Mouse (Mus musculus): ENCODE results near the gene Dync1h1.
A peak's percentile ranks its signal among the peaks of the same experiment; 100 is the strongest.

The Dync1h1 gene

GRCm38 (mm10) chr12:110601241-110602218 lies at the start of gene Dync1h1:
Gene Dync1h1 (plus strand): TSS chr12:110601452.
- peak; percentile 73 for DNase-seq (ENCODE audit: low read depth)

DNA sequence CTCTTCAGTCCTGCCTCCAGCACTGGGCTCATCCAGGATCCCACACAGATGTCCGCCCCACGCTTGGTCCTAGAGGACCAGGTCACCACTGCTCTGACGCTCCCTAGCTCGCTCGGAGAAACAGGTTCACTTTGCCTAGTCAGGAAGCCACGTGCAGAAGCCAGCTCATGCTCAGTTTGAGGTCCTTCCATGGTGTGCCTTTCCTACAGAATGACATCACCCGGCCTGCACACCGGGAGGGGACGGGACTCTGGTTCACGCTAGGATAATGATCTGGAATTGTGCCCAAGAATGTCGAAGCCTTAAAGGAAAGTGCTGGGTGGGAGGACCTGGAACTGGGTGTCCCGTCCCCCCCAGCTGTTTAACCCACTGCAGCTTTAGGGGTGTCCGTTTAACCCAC lies 49.1 kb upstream of the Dync1h1 start:
- DNase-seq (ENCODE audit: low read depth): no peak

DNA sequence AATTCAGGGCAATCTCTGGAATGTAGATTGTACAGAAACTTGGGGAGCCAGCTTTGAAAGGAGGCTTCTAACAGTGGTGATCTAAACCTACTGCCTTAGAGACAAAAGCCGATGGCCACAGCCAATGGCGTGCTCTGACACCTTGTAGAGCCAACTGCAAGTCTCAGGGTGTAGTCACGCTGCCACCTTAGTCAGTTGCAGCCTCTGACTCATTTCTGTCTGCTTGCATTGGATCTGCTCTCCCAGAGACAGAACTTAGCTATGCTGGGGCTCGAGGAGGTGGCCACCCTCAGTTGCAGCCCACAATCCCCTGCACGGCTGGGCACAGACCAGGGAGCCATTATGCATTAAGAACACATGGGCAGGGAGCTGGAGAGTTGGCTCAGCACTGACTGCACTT lies 47.9 kb upstream of the Dync1h1 start:
- DNase-seq (ENCODE audit: low read depth): no peak

DNA sequence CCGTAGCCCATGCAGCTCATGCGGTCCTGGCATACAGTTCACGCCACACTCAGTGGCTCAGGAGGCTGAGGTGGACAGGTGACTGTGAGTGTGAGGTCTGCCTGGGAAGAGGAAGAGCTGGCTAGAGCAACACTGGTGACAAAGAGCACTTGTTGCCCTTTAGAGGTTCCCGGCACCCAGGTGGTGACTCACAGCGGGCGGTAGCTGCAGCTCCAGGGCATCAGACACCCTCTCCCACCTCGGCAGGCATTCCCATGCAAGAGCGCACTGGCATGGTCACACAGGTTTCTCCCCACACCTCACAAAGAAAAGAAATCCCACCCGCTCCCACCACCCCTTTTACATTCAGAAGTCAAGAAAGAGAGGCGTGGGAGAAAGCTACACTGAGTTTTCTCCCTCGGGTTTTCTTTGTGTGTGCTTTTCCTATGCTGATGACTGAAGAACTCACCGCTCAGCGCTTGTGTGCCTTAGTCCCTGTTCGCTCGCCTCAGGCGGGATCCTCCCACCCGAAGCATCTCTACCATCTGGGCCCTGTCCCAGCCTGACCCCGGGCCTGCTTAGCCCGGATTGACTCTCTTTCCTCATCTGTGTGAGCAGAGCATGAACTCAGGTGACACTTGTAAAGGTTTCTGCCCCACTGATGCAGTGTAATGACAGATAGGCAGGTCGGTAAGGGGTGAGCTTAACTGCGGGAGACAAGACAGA lies 45.6 kb upstream of the Dync1h1 start:
- no peak for DNase-seq (ENCODE audit: low read depth)

DNA sequence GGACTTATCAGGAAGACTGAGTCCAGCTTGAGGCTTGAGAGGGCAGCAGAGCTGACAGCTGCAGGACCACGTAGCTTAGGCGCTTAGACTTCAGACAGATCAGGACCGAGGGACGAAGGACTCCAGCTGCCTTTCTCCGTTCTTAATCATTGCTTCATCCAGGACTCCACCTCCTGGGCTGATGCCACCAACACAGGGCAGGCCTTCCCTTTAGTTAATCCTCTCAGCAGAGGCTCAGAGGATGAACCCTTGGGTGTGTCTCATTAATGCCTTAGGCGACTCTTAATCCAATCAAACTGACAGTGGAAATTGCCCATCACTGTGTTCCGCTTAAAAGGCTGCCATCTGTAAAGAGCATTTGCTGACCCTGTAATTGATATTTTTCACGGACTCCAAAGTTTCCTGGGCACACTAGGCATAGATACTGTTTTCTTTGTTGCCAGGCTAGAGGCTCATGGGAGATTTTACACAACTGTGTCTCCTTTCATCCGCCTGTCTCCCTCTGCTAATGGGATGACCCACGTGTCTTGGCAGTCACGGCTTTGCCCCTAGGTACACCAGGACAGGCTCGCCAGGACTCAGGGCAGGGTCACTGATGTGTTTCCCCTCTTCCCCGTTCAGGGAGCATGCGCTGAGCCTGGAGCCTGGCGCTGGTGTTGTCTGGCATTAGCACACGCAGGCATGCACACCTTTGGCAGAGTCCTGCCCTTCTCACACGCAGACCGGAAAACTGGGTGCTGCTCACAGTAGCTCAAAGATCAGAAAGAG lies 44.2 kb upstream of the Dync1h1 start:
- DNase-seq (ENCODE audit: low read depth): no peak

DNA sequence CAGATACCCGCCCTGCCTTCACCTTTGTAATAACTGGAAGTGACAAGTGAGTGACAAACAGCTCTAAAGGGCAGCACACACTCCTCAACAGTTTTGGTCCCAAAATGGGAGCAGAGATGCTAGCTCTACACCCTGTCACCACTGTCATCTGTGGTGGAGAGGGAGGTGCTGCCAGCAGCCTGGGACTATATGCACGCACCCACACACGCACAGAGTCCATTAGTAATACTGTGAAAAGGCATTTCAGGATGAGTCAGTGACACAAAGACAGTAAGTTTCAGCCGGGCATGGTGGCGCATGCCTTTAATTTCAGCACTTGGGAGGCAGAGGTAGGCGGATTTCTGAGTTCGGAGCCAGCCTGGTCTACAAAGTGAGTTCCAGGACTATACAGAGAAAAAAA lies 43.1 kb upstream of the Dync1h1 start:
- DNase-seq (ENCODE audit: low read depth): no peak

- no peak for DNase-seq (ENCODE audit: low read depth)
These were observed 37.9 kb upstream of the Dync1h1 start for GRCm38 (mm10) chr12:110563383-110563782.

DNA sequence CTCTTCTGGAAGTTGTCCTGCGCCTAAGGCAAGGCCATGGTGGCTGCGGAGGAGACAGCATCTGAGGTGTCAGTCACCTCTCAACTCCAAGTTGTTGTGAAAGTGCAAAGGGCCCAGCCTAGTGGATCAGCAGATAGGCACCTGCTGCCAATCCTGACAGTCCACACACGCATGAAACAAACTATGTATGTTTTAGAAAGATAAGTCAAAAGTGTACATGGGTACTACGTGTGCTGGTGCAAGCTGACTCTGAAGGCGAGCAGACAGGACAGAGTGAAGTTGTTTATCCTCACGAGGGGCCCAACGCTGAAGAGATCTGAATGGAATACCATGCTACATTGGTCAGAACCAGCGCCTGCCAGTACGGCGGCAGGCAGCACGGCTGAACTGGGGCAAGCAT lies 36.4 kb upstream of the Dync1h1 start:
- no peak for DNase-seq (ENCODE audit: low read depth)

DNA sequence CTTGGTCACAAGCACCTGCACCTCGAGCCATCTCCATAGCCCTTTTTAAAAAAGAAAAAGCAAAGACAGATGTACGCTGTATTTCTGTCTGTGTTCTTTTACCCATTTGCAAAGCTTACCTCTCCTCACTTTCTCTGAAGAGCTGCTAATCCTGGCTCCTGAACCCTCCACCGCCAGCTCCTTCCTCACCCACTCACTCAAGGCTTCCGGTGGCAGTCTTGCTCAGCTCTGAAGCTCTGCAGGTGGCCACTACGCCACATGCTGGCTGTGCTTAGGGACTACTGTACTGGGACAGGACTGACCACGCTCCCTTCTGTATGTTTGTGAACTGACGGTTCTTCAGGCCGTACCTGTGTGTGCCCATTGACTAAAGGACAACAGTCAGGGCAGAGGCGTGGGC lies 34.9 kb upstream of the Dync1h1 start:
- no peak for DNase-seq (ENCODE audit: low read depth)

GRCm38 (mm10) chr12:110571050-110571449 lies 30.2 kb upstream of the Dync1h1 start:
- DNase-seq (ENCODE audit: low read depth): no peak

GRCm38 (mm10) chr12:110572351-110572750 lies 28.9 kb upstream of the Dync1h1 start:
- no peak for DNase-seq (ENCODE audit: low read depth)

- DNase-seq (ENCODE audit: low read depth): no peak
These were observed 27.6 kb upstream of the Dync1h1 start for GRCm38 (mm10) chr12:110573635-110574034.

DNA sequence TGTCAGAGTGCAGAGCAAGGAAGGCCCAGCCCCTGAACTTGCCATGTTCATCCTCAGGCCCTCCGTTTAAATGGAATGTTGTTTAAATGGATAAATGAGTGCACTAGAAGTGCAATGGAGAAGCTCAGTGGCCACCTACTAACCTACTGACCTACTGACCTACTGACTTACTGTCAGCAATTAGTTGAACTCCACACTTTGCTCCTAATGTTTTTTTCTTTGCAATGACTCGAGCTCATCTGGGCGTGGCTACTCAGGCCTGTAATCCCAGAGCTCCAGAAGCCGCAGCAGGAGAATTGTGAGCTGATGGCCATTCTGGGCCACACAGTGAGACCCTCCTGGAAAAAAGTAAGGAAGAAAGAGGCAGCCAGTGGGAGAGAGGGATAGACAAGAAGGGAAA lies 25.3 kb upstream of the Dync1h1 start:
- no peak for DNase-seq (ENCODE audit: low read depth)

GRCm38 (mm10) chr12:110578333-110578732 lies 22.9 kb upstream of the Dync1h1 start:
- DNase-seq (ENCODE audit: low read depth): no peak

DNA sequence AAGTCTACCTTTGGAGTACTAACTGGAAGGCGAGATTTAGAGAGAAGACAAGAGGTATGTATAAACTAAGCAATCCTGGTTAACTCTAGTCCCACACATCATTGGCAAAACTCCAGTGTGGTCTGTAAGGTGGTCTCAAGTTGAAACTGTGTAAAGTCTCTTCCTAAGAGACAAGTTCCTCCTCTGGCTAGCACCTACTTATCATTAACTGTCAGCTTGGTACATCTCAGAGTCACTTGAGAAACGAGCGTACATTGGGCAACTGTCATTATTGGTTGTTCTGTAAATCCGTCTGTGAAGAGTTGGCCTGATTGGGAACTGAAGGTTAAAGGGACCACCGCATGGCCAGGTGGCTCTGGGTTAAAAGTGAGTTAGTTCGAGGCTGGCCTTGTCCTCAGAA lies 12.6 kb upstream of the Dync1h1 start:
- no peak for DNase-seq (ENCODE audit: low read depth)

GRCm38 (mm10) chr12:110590804-110591259 lies 10.4 kb upstream of the Dync1h1 start:
- no peak for DNase-seq (ENCODE audit: low read depth)

DNA sequence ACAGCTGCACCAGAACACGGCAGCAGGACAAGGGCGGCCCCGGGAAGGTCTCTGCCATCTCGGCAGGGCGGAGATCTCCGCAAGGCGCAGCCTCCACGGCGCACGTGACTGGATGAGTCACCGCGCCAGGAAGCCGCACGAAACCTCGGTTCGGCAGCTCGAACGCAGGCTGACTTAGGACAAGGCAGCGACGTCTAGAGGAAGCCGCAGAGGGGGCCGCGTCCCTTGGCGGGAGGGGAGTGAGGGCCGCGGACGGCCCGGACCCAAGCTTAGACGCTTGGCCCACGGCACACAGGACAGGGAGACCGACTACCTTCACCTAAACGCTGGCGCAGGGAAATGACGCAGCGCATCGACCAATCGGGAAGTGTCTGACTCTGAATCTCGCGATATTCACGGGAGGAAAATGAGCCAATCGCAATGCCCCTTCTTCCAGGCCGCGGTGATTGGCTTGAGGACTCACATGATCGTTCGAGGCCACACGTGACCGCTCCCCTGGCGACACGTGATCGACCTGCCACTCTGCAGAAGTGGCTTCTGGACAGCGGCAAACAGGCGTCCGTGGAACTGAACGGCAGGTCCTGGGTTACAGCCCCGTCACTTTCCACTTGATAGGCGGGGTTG lies 9.9 kb upstream of the Dync1h1 start:
- DNase-seq (ENCODE audit: low read depth): peak; percentile 100

DNA sequence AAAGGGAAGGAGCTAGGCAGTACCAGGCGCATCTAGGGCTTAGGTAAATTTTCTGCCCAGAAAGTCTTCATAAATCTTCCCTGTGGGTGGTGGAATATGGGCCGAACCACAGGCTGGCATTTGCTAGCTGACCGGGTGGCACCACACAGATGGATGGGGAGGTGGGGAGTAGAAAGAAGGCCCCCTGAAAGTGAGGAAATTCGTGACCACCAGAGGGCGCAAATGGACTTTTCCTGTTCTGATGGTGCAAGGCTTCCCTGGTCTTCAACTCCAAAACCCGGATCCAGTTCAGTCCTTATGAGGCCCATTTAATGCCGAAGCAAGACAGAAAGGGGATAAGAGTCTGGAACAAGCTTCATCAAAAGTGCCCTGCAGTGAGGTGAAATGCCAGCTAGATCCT lies 2.7 kb upstream of the Dync1h1 start:
- DNase-seq (ENCODE audit: low read depth): no peak

DNA sequence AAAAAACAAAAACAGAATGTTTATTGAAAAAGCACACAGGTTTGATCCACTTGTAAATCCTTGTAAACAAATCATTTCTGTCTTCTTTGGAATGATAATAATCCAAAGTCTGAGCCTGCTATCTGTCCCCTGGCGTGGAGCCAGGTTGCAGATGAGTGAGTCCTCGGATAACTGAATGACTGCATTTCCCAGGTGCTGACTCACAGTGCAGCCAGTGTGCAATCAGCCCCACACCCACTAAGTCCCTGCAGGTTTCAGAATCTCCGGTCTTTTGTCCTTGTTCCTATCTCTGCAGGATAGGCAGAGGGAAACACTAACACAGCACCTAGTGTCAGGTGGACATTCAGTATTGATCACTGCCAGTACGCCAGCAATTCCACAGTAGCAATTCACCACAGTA lies 1.5 kb upstream of the Dync1h1 start:
- no peak for DNase-seq (ENCODE audit: low read depth)

- no peak for DNase-seq (ENCODE audit: low read depth)
These were observed 844 bp upstream of the Dync1h1 start for GRCm38 (mm10) chr12:110600225-110600991.

DNA sequence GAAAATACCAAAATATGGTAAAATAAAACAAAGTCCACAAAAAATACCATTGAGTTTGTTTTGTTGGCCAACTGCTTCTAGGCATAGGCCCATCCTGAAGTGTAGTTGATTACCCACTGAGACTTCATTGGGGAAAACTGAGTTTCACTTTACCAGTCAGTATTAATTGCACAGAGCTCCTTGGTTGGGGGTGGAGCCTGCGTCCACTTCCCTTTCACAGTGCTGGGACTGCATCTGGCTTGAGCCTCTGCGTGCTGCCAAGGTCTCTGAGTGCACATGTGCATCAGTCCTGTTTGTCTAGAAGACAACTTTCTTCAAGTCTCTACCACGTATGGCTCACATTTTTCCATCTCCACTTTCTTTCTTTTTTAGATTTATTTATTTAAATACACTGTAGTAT lies 4.9 kb downstream of the Dync1h1 start:
- no peak for DNase-seq (ENCODE audit: low read depth)
